Mouse (Mus musculus) myocyte (in vitro differentiated cells): ENCODE measurements at regions not wholly inside any gene's neighbourhood (a gene's known extent, or its start where the extent isn't known, plus 50 kb on each side); places are given as distances from the start of the nearest gene placed in this dataset.

Experiments used
- H3K27me3 ChIP-seq: one replicate; pipeline ENCODE4 v1.6.1; 2011; ENCODE audit not compliant: control insufficient read depth, insufficient read depth, insufficient read length
- H3K36me3 ChIP-seq: one replicate; pipeline ENCODE4 v1.6.1; 2011; ENCODE audit not compliant: control insufficient read depth, insufficient read depth
- H3K4me2 ChIP-seq: one replicate; pipeline ENCODE4 v1.6.1; 2011; ENCODE audit warnings: low read depth, control low read depth
- H3K4me3 ChIP-seq: one replicate; pipeline ENCODE4 v1.5.1; 2011; ENCODE audit warnings: mild to moderate bottlenecking, control low read depth, moderate library complexity
- H3K79me2 ChIP-seq: one replicate; pipeline ENCODE4 v1.6.1; 2011; ENCODE audit not compliant: control insufficient read depth, insufficient read depth
- H3ac ChIP-seq: one replicate; pipeline ENCODE4 v1.6.1; 2011; ENCODE audit not compliant: control insufficient read depth, insufficient read length
- CEBPB ChIP-seq: IDR thresholded peaks from 2 replicates; pipeline ENCODE4 v1.6.1; 2011; ENCODE audit warnings: mild to moderate bottlenecking, moderate library complexity; ENCODE audit not compliant: poor library complexity, insufficient read depth, severe bottlenecking
- E2F4 ChIP-seq: IDR thresholded peaks from one replicate; pipeline ENCODE4 v1.6.1; 2011; ENCODE audit warnings: mild to moderate bottlenecking, control low read depth, moderate library complexity; ENCODE audit not compliant: insufficient read depth
- MAX ChIP-seq: IDR thresholded peaks from one replicate; pipeline ENCODE4 v1.6.1; 2011; ENCODE audit warnings: low read depth, mild to moderate bottlenecking, control low read depth
- MYOD1 ChIP-seq, 3 experiments: IDR thresholded peaks; one replicate each; pipeline ENCODE4 v1.6.1; 2011; ENCODE audit warnings: control low read depth in 2 of 3, low read depth in 2 of 3, mild to moderate bottlenecking in 2 of 3, moderate library complexity in 1 of 3; ENCODE audit not compliant: insufficient read length in 2 of 3, control insufficient read depth in 1 of 3
- MYOG ChIP-seq, 3 experiments: IDR thresholded peaks; one replicate each; pipeline ENCODE4 v1.6.1; 2011; ENCODE audit warnings: control low read depth in 2 of 3, low read depth in 2 of 3, mild to moderate bottlenecking in 2 of 3; ENCODE audit not compliant: insufficient read length in 2 of 3, control insufficient read depth in 1 of 3, insufficient read depth in 1 of 3
- POLR2A ChIP-seq: IDR thresholded peaks from one replicate; pipeline ENCODE4 v1.6.1; 2011; ENCODE audit warnings: low read depth, mild to moderate bottlenecking, control low read depth, moderate library complexity; ENCODE audit not compliant: insufficient read length
- POLR2AphosphoS2 ChIP-seq: IDR thresholded peaks from one replicate; pipeline ENCODE4 v1.6.1; 2011; ENCODE audit warnings: low read depth, control low read depth; ENCODE audit not compliant: insufficient read length
- REST ChIP-seq: IDR thresholded peaks from one replicate; pipeline ENCODE4 v1.6.1; 2011; ENCODE audit warnings: mild to moderate bottlenecking, control low read depth, moderate library complexity; ENCODE audit not compliant: insufficient read depth, insufficient read length
- SRF ChIP-seq: IDR thresholded peaks from one replicate; pipeline ENCODE4 v1.6.1; 2011; ENCODE audit warnings: low read depth; ENCODE audit not compliant: control insufficient read depth, insufficient read length
- TCF12 ChIP-seq: IDR thresholded peaks from one replicate; pipeline ENCODE4 v1.6.1; 2011; ENCODE audit warnings: mild to moderate bottlenecking, control low read depth; ENCODE audit not compliant: poor library complexity, insufficient read depth, severe bottlenecking
- TCF3 ChIP-seq: IDR thresholded peaks from one replicate; pipeline ENCODE4 v1.6.1; 2011; ENCODE audit warnings: low read depth, control low read depth; ENCODE audit not compliant: insufficient read length
- USF1 ChIP-seq: IDR thresholded peaks from one replicate; pipeline ENCODE4 v1.6.1; 2011; ENCODE audit warnings: low read depth, mild to moderate bottlenecking, control low read depth, moderate library complexity

- no peak overlapping the region for H3K4me2 ChIP-seq
- H3K79me2 ChIP-seq = no peaks in the 10 kb centered on the region
- no peaks in the 10 kb centered on the region for H3K36me3 ChIP-seq
- H3K27me3 ChIP-seq = no peaks in the 10 kb centered on the region
- no peak for TF ChIP-seq MAX
- TF ChIP-seq SRF = no peak
- TF ChIP-seq POLR2AphosphoS2 = no peak
- no peak overlapping the region for H3ac ChIP-seq
- no peak overlapping the region for H3K4me3 ChIP-seq
Observed at GRCm38 (mm10) chr17:14544343-14545002, 149.6 kb downstream of the Thbs2 start.

GRCm38 (mm10) chr17:14541035-14541434, 153.0 kb downstream of the Thbs2 start:
- Histone ChIP-seq H3K79me2 (no peaks in the 10 kb centered on the region), H3K4me2 (no peak overlapping the region), H3K27me3 (no peaks in the 10 kb centered on the region), H3K4me3 (no peak overlapping the region), H3ac (no peak overlapping the region), H3K36me3 (no peaks in the 10 kb centered on the region)
- TF ChIP-seq MYOD1 (IDR thresholded peaks at IDR 0.05; ENCODE audit: control insufficient read depth in 1 of 3, insufficient read length in 2 of 3, low read depth in 2 of 3) (no peak), E2F4 (no peak), REST (no peak), MAX (no peak), TCF3 (no peak), POLR2AphosphoS2 (no peak)

- Histone ChIP-seq H3ac (no peak overlapping the region), H3K4me3 (no peak overlapping the region), H3K36me3 (no peaks in the 10 kb centered on the region), H3K27me3 (no peaks in the 10 kb centered on the region), H3K79me2 (no peaks in the 10 kb centered on the region), H3K4me2 (no peak overlapping the region)
- TF ChIP-seq TCF3 = no peak
- TF ChIP-seq POLR2AphosphoS2 = no peak
- TF ChIP-seq SRF = no peak
- TF ChIP-seq MYOD1 (IDR thresholded peaks at IDR 0.05; ENCODE audit: control insufficient read depth in 1 of 3, insufficient read length in 2 of 3, low read depth in 2 of 3) = peak in 1 of 3 experiments; percentile 8
- TF ChIP-seq CEBPB = no peak
- TF ChIP-seq USF1 = no peak
- no peak for TF ChIP-seq MAX
- no peak for TF ChIP-seq POLR2A
Observed at GRCm38 (mm10) chr17:14540269-14540975, 153.6 kb downstream of the Thbs2 start.

- H3K36me3 ChIP-seq = no peaks in the 10 kb centered on the region
- no peaks in the 10 kb centered on the region for H3K79me2 ChIP-seq
- no peak overlapping the region for H3ac ChIP-seq
- no peak overlapping the region for H3K4me2 ChIP-seq
- H3K4me3 ChIP-seq = no peak overlapping the region
- TF ChIP-seq MYOD1 (IDR thresholded peaks at IDR 0.05; ENCODE audit: control insufficient read depth in 1 of 3, insufficient read length in 2 of 3, low read depth in 2 of 3) (no peak), E2F4 (no peak), POLR2A (no peak), CEBPB (no peak), TCF12 (no peak), USF1 (no peak), MYOG (IDR thresholded peaks at IDR 0.05; ENCODE audit: control insufficient read depth in 1 of 3, insufficient read depth in 1 of 3, insufficient read length in 2 of 3, low read depth in 2 of 3) (no peak), MAX (no peak), SRF (no peak)
- no peaks in the 10 kb centered on the region for H3K27me3 ChIP-seq
Observed at GRCm38 (mm10) chr17:14539651-14540050, 154.4 kb downstream of the Thbs2 start.

GRCm38 (mm10) chr17:14539191-14539590, 154.8 kb downstream of the Thbs2 start:
- Histone ChIP-seq H3K27me3 (no peaks in the 10 kb centered on the region), H3K36me3 (no peaks in the 10 kb centered on the region), H3K79me2 (no peaks in the 10 kb centered on the region), H3K4me3 (no peak overlapping the region), H3K4me2 (no peak overlapping the region), H3ac (no peak overlapping the region)
- TF ChIP-seq MYOG (IDR thresholded peaks at IDR 0.05; ENCODE audit: control insufficient read depth in 1 of 3, insufficient read depth in 1 of 3, insufficient read length in 2 of 3, low read depth in 2 of 3) (no peak), TCF12 (no peak)
